In the genomic region with DNA sequence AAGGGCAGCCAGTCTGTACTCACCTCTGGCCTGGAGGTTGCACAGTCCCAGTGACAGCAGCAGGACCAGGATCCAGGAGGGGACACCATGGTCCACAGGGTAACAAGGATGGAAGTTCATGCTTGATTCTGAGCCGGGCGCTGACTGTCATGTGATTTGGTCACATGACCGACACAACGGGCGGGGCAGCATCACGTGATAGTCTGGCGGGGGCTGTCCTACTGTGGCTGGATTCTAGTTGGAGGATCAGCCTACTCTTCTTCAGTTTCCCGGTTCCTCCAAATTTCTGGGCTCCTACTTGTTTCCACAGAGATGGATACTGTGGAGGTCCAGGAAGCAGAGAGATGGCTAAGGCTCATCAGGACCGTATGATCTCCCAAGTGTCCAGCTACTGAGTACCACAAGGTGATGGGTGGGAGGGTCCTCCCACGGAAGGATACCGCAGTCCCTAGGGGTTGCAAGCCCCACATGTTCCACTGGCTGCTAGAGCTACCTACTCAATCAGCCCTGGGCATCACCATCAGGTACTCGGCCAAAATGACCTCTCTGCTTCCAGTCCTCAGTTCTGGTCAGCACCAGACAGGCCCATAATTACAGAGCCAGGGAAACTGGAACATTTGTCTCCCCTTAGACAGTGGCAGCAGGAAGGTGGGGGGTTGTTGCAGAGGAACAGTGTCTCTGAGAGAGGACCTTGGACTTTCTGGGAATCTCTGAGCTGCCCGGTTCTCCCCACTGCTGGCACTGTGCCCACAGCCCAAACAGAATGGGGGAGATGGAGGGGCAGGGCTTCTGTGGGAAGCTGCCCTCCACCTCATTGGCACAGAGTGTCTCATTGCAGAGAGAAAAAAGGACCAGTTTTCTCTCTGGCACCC, we compare ENCODE assay signal across 8 mouse cellular contexts. TPM values are rescaled to one million over a fixed set of nuclear protein-coding genes. Genes with fewer than 3 reads are reported as not detected.
DNase-seq lines count a peak whose midpoint lies in the region; ATAC-seq lines count a peak whose summit lies in the region.

A gene (minus strand): TSS at position 152 of the 872 bp plus-strand sequence.

- no peaks in the 10 kb centered on the region for H3K9me3 ChIP-seq in hindbrain, embryonic 14.5 days (ENCODE audit: control insufficient read depth, low read length)

- H3K9ac ChIP-seq in hindbrain, embryonic 14.5 days = peak within 1 kb of the TSS; percentile 76

- H3K27me3 ChIP-seq in hindbrain, embryonic 14.5 days (ENCODE audit: control insufficient read depth, insufficient read depth, low read length) = no peaks in the 10 kb centered on the region

- H3K4me3 ChIP-seq in hindbrain, embryonic 14.5 days (replicated peaks; ENCODE audit: low read length) = peak within 1 kb of the TSS; percentile 55

- WGBS in hindbrain, embryonic 14.5 days = 6% methylated on average over 13 of the region's 13 CpGs

- H3K27ac ChIP-seq in hindbrain, embryonic 14.5 days = no peak within 1 kb of the TSS

- H3K4me2 ChIP-seq in hindbrain, embryonic 14.5 days (replicated peaks) = peak within 1 kb of the TSS; percentile 95

- H3K4me1 ChIP-seq in hindbrain, embryonic 14.5 days (replicated peaks; ENCODE audit: control insufficient read depth, insufficient read depth, low read length) = peaks cover 20% of the 10 kb centered on the region

- peaks cover 29% of the 10 kb centered on the region for H3K36me3 ChIP-seq in hindbrain, embryonic 14.5 days (replicated peaks; ENCODE audit: control insufficient read depth, insufficient read depth)

- DNase-seq in ZHBTc4 (ENCODE audit: low read depth, low spot score) = peak; percentile 96
- peak; percentile 87 for DNase-seq in cerebellum, postnatal 36 days
- peak; percentile 81 to 88 for DNase-seq in frontal cortex, postnatal 36 days (ENCODE audit: low spot score in 2 of 2)
- peak; percentile 86 for DNase-seq in hindbrain, embryonic 14.5 days (ENCODE audit: low spot score)
- peak; percentile 78 to 80 for DNase-seq in layer of hippocampus, postnatal 36 days
- DNase-seq in lung, postnatal 25 days (ENCODE audit: low spot score) = peak; percentile 82
- DNase-seq in retina, adult 2 months (ENCODE audit: low read depth, low spot score) = peak; percentile 73
- peak; percentile 66 for DNase-seq in thymus, postnatal 25 days

- peak; percentile 88 for ATAC-seq in hindbrain, embryonic 14.5 days (ENCODE audit: low FRiP score)

RNA-seq across cellular contexts. Expression of the gene that starts here (rescaled TPM):
- 21.5 and 24.7 TPM in 2 replicates for polyA plus RNA-seq in hindbrain, embryonic 14.5 days (2014; fragmentation: Nextera tagmentation; extraction: Ambion mirVana)
- total RNA-seq in layer of hippocampus, postnatal 36 days (2021) = 10 to 100 TPM; 26.1 to 38.4 TPM
